Mouse (Mus musculus): ENCODE results near the gene Sdf2. TPM values are rescaled to one million over a fixed set of nuclear protein-coding genes. Genes with fewer than 3 reads are reported as not detected.

The Sdf2 gene
- polyA plus RNA-seq, 1 experiment from 2014 or later, result 93.1 TPM

DNA sequence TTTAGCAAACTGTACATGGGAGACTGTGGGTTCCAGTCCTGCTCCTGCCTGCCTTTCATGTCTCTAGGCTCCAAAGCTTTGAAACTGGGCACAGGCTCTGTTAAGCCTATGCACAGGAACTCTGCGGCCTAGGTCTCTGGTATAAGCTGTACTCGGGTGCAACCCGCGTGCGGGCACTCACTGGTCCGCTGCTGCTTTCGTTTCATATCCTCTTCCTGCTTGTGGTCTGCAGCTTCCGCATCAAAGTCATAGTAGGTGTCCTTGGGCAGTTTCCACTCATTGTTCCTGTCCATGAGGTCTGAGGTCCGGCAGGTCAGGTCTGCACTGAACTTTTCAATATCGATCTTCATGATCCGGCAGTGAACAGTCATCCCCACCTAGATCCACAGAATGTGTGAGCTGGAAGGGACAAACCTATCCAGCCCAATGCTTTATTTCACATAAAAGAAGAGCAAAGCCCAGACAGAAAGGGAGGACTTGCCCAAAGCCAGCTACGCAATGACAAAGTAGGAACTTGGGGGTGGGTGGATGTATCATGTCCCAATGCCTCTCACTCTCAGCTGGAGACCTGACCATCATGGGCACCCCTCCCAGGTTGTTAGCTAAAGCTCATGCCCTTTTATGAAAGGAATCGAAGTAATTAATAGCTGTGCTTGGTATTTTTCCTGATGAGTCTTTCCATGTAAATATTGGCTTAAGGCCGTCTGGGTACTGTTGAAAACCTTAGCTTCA lies 32.3 kb upstream of the Sdf2 start:
- no peaks in the 10 kb centered on the region for H3K4me1 ChIP-seq (ENCODE audit: control insufficient read depth, insufficient read depth, low read length)
- H3K27me3 ChIP-seq (replicated peaks; ENCODE audit: control insufficient read depth, insufficient read depth, low read length), result no peaks in the 10 kb centered on the region
- no peak overlapping the region for H3K4me2 ChIP-seq (ENCODE audit: low read depth, low read length)
- no peaks in the 10 kb centered on the region for H3K9me3 ChIP-seq (ENCODE audit: control insufficient read depth, low read length)
- H3K36me3 ChIP-seq (ENCODE audit: control insufficient read depth, insufficient read depth, low read length), result peaks cover 99% of the 10 kb centered on the region
- H3K27ac ChIP-seq (replicated peaks; ENCODE audit: low read depth, low read length), result no peak overlapping the region
- WGBS, result 91% methylated on average over 14 of the region's 14 CpGs
- no peak for ATAC-seq (ENCODE audit: low read depth)
- H3K9ac ChIP-seq (ENCODE audit: low read depth, low read length), result no peak overlapping the region
- H3K4me3 ChIP-seq (ENCODE audit: low read depth, low read length), result no peak overlapping the region
- no peak for DNase-seq (ENCODE audit: low spot score)

DNA sequence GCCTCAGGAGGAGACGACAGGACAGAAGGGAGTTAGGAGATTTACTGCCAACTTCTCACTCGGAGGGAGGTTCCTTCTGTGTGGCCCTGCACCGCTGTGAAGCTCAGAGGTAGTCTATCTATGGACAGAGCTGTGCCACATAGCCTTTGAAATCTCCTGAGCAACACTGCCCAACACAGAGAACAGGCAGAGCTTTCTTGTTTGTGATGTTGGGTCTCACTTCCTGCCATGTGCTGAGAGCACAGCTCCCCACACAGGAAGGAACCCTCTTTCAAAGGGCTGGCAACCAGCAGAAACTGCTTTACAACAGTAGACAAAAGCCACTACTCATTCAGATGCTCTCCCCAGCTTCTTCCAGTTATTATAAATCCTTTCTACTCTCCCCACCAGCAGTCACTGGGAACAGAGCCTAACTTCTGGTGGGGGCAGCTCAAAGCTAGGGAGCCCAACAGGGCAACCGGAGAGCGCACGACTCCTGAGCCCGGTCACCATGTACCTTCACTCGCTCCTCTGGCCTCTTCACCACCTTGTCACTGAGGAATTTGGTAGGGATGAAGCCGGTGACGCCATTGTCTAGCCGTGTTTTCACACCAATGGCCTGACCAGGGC lies 29.7 kb upstream of the Sdf2 start:
- Histone ChIP-seq H3K27me3 (replicated peaks; ENCODE audit: control insufficient read depth, insufficient read depth, low read length) (no peaks in the 10 kb centered on the region), H3K4me1 (ENCODE audit: control insufficient read depth, insufficient read depth, low read length) (no peaks in the 10 kb centered on the region), H3K9me3 (ENCODE audit: control insufficient read depth, low read length) (no peaks in the 10 kb centered on the region), H3K9ac (ENCODE audit: low read depth, low read length) (no peak overlapping the region), H3K36me3 (ENCODE audit: control insufficient read depth, insufficient read depth, low read length) (peaks cover 99% of the 10 kb centered on the region), H3K27ac (replicated peaks; ENCODE audit: low read depth, low read length) (no peak overlapping the region), H3K4me2 (ENCODE audit: low read depth, low read length) (no peak overlapping the region), H3K4me3 (ENCODE audit: low read depth, low read length) (no peak overlapping the region)
- DNase-seq (ENCODE audit: low spot score), result no peak
- WGBS, result 91% methylated on average over 11 of the region's 11 CpGs
- ATAC-seq (ENCODE audit: low read depth), result no peak

DNA sequence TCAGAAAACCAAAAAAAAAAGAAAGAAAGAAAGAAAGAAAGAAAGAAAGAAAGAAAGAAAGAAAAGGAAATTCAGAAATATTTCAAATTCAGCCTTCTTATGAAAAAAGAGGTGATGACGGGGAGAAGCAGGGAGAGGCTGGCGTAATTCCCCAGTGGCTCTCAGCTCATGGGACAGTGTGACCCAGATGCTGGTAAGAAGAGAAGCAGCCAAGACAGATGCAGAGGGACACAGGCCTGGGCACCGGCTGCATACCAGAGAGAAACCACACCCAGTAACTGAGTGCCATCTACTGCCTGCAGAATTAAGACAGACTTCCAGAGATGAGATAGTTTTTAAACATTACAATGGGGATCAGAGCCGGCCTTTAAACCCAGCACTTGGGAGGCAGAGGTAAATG lies 22.0 kb upstream of the Sdf2 start:
- Histone ChIP-seq H3K27me3 (replicated peaks; ENCODE audit: control insufficient read depth, insufficient read depth, low read length) (no peaks in the 10 kb centered on the region), H3K9ac (ENCODE audit: low read depth, low read length) (no peak overlapping the region), H3K36me3 (ENCODE audit: control insufficient read depth, insufficient read depth, low read length) (peaks cover 98% of the 10 kb centered on the region), H3K4me1 (ENCODE audit: control insufficient read depth, insufficient read depth, low read length) (no peaks in the 10 kb centered on the region), H3K9me3 (ENCODE audit: control insufficient read depth, low read length) (no peaks in the 10 kb centered on the region), H3K4me3 (ENCODE audit: low read depth, low read length) (no peak overlapping the region), H3K27ac (replicated peaks; ENCODE audit: low read depth, low read length) (no peak overlapping the region), H3K4me2 (ENCODE audit: low read depth, low read length) (no peak overlapping the region)
- DNase-seq (ENCODE audit: low spot score), result no peak
- WGBS, result 89% methylated on average over 4 of the region's 4 CpGs
- no peak for ATAC-seq (ENCODE audit: low read depth)

DNA sequence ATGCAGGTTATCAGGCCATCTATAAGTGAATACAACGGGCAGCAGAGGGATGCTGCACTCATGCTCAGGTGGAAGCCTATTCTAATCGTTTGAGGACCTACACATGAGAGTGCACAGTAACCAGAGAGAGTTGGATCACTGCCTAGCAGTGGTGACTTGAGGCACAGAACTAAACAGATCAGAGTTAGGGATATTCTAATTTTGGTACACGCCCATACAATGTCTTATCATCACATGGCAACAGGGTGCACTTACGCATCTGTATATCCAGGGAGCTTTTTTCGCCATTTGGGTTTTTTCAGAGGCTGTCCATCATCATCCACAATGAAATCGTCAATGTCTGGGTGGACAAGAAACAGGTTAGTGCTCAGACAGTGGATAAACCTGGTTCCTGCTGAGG lies 14.0 kb upstream of the Sdf2 start:
- ATAC-seq (ENCODE audit: low read depth) (no peak), DNase-seq (ENCODE audit: low spot score) (no peak)
- WGBS, result 91% methylated on average over 6 of the region's 6 CpGs
- Histone ChIP-seq H3K9me3 (ENCODE audit: control insufficient read depth, low read length) (no peaks in the 10 kb centered on the region), H3K4me1 (ENCODE audit: control insufficient read depth, insufficient read depth, low read length) (no peaks in the 10 kb centered on the region), H3K9ac (ENCODE audit: low read depth, low read length) (no peak overlapping the region), H3K36me3 (ENCODE audit: control insufficient read depth, insufficient read depth, low read length) (peaks cover 79% of the 10 kb centered on the region), H3K4me2 (ENCODE audit: low read depth, low read length) (no peak overlapping the region), H3K4me3 (ENCODE audit: low read depth, low read length) (no peak overlapping the region), H3K27ac (replicated peaks; ENCODE audit: low read depth, low read length) (no peak overlapping the region), H3K27me3 (replicated peaks; ENCODE audit: control insufficient read depth, insufficient read depth, low read length) (no peaks in the 10 kb centered on the region)

DNA sequence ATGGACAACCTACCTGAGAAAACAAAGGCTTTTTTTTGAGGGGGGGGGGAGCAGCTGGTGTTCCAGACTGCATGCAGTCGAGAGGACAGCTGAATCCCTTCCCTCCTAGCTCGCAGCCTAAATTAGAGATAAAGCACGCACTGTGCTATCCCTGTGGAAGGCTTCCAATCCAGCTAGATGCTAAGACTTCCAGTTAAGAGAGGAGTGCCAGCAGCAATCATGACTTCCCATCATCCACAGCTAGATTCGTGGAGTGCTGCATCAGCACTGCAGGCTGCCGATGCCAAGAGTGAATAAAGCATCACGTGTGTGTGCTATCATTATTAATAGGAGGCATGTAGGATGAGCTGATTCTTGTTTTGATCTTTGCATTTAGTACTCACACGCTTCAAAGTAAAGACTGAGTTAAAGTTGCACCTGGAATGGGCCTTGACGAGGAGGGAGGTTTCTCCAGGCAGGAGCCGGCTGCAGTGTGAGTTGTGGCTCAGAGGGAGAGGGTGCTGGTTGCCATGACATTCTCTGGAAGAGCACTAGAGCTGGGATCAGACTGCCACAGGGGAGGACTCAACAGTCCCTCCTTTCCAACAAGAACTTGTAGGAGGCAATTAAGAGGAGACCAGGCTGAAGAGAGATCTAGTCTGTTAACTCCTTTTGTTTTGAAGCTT lies 5.2 kb upstream of the Sdf2 start:
- Histone ChIP-seq H3K27ac (replicated peaks; ENCODE audit: low read depth, low read length) (no peak overlapping the region), H3K4me1 (ENCODE audit: control insufficient read depth, insufficient read depth, low read length) (peaks cover 8% of the 10 kb centered on the region), H3K9me3 (ENCODE audit: control insufficient read depth, low read length) (no peaks in the 10 kb centered on the region), H3K9ac (ENCODE audit: low read depth, low read length) (no peak overlapping the region), H3K27me3 (replicated peaks; ENCODE audit: control insufficient read depth, insufficient read depth, low read length) (no peaks in the 10 kb centered on the region), H3K36me3 (ENCODE audit: control insufficient read depth, insufficient read depth, low read length) (peaks cover 26% of the 10 kb centered on the region), H3K4me2 (ENCODE audit: low read depth, low read length) (no peak overlapping the region), H3K4me3 (ENCODE audit: low read depth, low read length) (no peak overlapping the region)
- 91% methylated on average over 9 of the region's 9 CpGs for WGBS
- ATAC-seq (ENCODE audit: low read depth), result no peak
- DNase-seq (ENCODE audit: low spot score), result no peak

DNA sequence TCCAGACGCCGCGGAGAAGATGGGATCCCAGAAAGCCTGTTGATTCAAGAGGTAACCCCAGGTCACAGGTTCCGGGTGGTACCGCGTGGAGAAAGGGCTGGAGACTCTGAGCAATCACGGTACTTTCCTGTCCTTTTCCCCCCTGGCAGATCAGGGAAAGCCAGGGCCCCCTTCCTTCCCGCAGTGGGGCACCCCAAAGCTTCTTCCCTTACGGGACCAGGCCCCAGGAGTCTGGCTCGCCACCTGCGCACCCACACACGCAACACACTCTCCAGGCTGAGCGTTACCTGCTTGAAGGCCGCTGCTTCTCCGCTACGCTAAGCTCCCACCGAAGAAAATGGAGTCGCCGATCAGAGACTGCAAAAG lies 302 bp upstream of the Sdf2 start:
- ATAC-seq (ENCODE audit: low read depth) (no peak), DNase-seq (ENCODE audit: low spot score) (no peak)
- peak overlapping the region; percentile 82 for H3K4me2 ChIP-seq (ENCODE audit: low read depth, low read length)
- H3K9ac ChIP-seq (ENCODE audit: low read depth, low read length), result peak overlapping the region; percentile 96
- H3K9me3 ChIP-seq (ENCODE audit: control insufficient read depth, low read length), result no peaks in the 10 kb centered on the region
- under 1% methylated on average over 18 of the region's 19 CpGs for WGBS
- H3K4me3 ChIP-seq (ENCODE audit: low read depth, low read length), result peak overlapping the region; percentile 85
- peaks cover 21% of the 10 kb centered on the region for H3K4me1 ChIP-seq (ENCODE audit: control insufficient read depth, insufficient read depth, low read length)
- H3K27ac ChIP-seq (replicated peaks; ENCODE audit: low read depth, low read length), result peak overlapping the region; percentile 96
- H3K36me3 ChIP-seq (ENCODE audit: control insufficient read depth, insufficient read depth, low read length), result peaks cover 12% of the 10 kb centered on the region
- no peaks in the 10 kb centered on the region for H3K27me3 ChIP-seq (replicated peaks; ENCODE audit: control insufficient read depth, insufficient read depth, low read length)

DNA sequence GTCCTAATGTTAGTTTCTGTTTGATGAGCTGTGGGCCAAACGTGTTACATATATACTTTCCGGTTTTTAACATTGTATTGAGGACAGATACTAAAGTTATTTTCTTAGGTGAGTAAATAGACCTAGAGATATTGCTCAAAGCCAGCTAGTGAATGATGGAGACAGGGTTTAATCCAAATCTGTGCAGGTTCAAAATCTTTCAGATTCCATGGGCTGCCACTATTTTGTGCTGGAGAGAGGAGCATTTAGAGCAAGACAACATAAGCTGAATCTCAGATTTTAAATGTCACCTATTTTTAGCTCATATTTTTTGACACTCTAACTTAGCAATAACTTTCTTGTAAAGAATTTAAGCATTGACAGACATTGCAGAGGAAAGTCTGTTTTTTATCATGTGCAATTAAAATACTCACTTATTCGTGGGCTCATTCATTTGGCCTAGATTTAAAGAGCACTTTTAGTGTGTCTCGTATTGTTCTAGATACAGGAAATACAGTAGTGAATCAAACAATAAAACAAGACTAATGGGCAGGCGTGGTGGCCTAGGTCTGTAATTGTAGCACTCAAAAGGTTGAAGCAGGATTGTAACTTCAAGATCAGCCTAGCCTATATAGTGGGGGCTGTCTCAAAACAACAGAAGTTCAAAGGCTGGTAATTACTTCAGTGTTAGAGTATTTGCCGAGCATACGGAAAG lies 919 bp downstream of the Sdf2 start:
- Histone ChIP-seq H3K4me1 (ENCODE audit: control insufficient read depth, insufficient read depth, low read length) (peaks cover 21% of the 10 kb centered on the region), H3K4me3 (ENCODE audit: low read depth, low read length) (peak overlapping the region; percentile 85), H3K27ac (replicated peaks; ENCODE audit: low read depth, low read length) (peak overlapping the region; percentile 96), H3K27me3 (replicated peaks; ENCODE audit: control insufficient read depth, insufficient read depth, low read length) (no peaks in the 10 kb centered on the region), H3K4me2 (ENCODE audit: low read depth, low read length) (peak overlapping the region; percentile 82), H3K36me3 (ENCODE audit: control insufficient read depth, insufficient read depth, low read length) (peaks cover 16% of the 10 kb centered on the region; the same call in 1 of the 2 replicates), H3K9me3 (ENCODE audit: control insufficient read depth, low read length) (no peaks in the 10 kb centered on the region), H3K9ac (ENCODE audit: low read depth, low read length) (peak overlapping the region; percentile 96)
- 42% methylated on average over 7 of the region's 7 CpGs for WGBS
- no peak for ATAC-seq (ENCODE audit: low read depth)
- no peak for DNase-seq (ENCODE audit: low spot score)

DNA sequence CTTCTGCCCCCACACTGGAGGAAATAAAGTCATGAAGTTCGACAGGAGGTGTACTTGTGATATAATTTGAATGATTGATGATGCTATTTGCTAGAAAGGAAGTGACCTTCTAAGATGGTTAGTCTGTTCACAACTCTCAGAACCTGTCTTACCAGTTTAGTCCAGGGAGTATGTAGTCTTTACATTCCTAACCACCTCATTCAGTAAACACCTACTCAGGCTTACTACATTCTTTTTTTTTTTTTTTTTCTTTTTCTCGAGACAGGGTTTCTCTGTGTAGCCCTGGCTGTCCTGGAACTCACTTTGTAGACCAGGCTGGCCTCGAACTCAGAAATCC lies 1.4 kb downstream of the Sdf2 start:
- peaks cover 21% of the 10 kb centered on the region for H3K4me1 ChIP-seq (ENCODE audit: control insufficient read depth, insufficient read depth, low read length)
- H3K27me3 ChIP-seq (replicated peaks; ENCODE audit: control insufficient read depth, insufficient read depth, low read length), result no peaks in the 10 kb centered on the region
- no peaks in the 10 kb centered on the region for H3K9me3 ChIP-seq (ENCODE audit: control insufficient read depth, low read length)
- H3K27ac ChIP-seq (replicated peaks; ENCODE audit: low read depth, low read length), result no peak overlapping the region
- peaks cover 22% of the 10 kb centered on the region for H3K36me3 ChIP-seq (ENCODE audit: control insufficient read depth, insufficient read depth, low read length)
- 59% methylated on average over 3 of the region's 3 CpGs for WGBS
- DNase-seq (ENCODE audit: low spot score), result peak; percentile 46
- ATAC-seq (ENCODE audit: low read depth), result no peak
- H3K4me3 ChIP-seq (ENCODE audit: low read depth, low read length), result peak overlapping the region; percentile 85; the same call in 1 of the 2 replicates
- peak overlapping the region; percentile 96; the same call in 1 of the 2 replicates for H3K9ac ChIP-seq (ENCODE audit: low read depth, low read length)
- H3K4me2 ChIP-seq (ENCODE audit: low read depth, low read length), result peak overlapping the region; percentile 82

Data from embryonic facial prominence, embryonic 14.5 days (tissue).